Mouse (Mus musculus): ENCODE data around the gene 7530416G11Rik. TPM values are rescaled to one million over a fixed set of nuclear protein-coding genes. Genes with fewer than 3 reads are reported as not detected.

The 7530416G11Rik gene
- polyA plus RNA-seq, 1 experiment, result 0.11 TPM

- Histone ChIP-seq H3K4me1 (ENCODE audit: control insufficient read depth, insufficient read depth, low read length) (no peaks in the 10 kb centered on the region), H3K27me3 (ENCODE audit: control insufficient read depth, insufficient read depth, low read length) (no peaks in the 10 kb centered on the region), H3K27ac (ENCODE audit: control insufficient read depth, insufficient read depth, low read depth, low read length) (no peak overlapping the region), H3K36me3 (ENCODE audit: control insufficient read depth, insufficient read depth, low read length) (peaks cover 2% of the 10 kb centered on the region), H3K4me3 (ENCODE audit: control insufficient read depth, low read depth, low read length) (no peak overlapping the region)
- TF ChIP-seq CTCF (IDR thresholded peaks at IDR 0.05; ENCODE audit: control insufficient read depth, insufficient read depth, insufficient replicate concordance, low read depth, low read length) (no peak), POLR2A (IDR thresholded peaks at IDR 0.05; ENCODE audit: control insufficient read depth, low read depth, low read length) (no peak)
Observed at GRCm38 (mm10) chr15:85464823-85465565, 38.0 kb downstream of the 7530416G11Rik start.

- Histone ChIP-seq H3K27me3 (ENCODE audit: control insufficient read depth, insufficient read depth, low read length) (no peaks in the 10 kb centered on the region), H3K4me1 (ENCODE audit: control insufficient read depth, insufficient read depth, low read length) (no peaks in the 10 kb centered on the region), H3K27ac (ENCODE audit: control insufficient read depth, insufficient read depth, low read depth, low read length) (no peak overlapping the region), H3K4me3 (ENCODE audit: control insufficient read depth, low read depth, low read length) (no peak overlapping the region), H3K36me3 (ENCODE audit: control insufficient read depth, insufficient read depth, low read length) (peaks cover 2% of the 10 kb centered on the region)
- TF ChIP-seq CTCF (IDR thresholded peaks at IDR 0.05; ENCODE audit: control insufficient read depth, insufficient read depth, insufficient replicate concordance, low read depth, low read length) (no peak), POLR2A (IDR thresholded peaks at IDR 0.05; ENCODE audit: control insufficient read depth, low read depth, low read length) (no peak)
Observed at GRCm38 (mm10) chr15:85464190-85464589, 38.8 kb downstream of the 7530416G11Rik start.

- Histone ChIP-seq H3K36me3 (ENCODE audit: control insufficient read depth, insufficient read depth, low read length) (peaks cover 2% of the 10 kb centered on the region), H3K4me3 (ENCODE audit: control insufficient read depth, low read depth, low read length) (no peak overlapping the region), H3K27ac (ENCODE audit: control insufficient read depth, insufficient read depth, low read depth, low read length) (no peak overlapping the region), H3K4me1 (ENCODE audit: control insufficient read depth, insufficient read depth, low read length) (no peaks in the 10 kb centered on the region), H3K27me3 (ENCODE audit: control insufficient read depth, insufficient read depth, low read length) (no peaks in the 10 kb centered on the region)
- no peak for TF ChIP-seq CTCF (IDR thresholded peaks at IDR 0.05; ENCODE audit: control insufficient read depth, insufficient read depth, insufficient replicate concordance, low read depth, low read length)
- no peak for TF ChIP-seq POLR2A (IDR thresholded peaks at IDR 0.05; ENCODE audit: control insufficient read depth, low read depth, low read length)
Observed at GRCm38 (mm10) chr15:85463027-85463790, 39.8 kb downstream of the 7530416G11Rik start.

GRCm38 (mm10) chr15:85462138-85462537 lies 40.9 kb downstream of the 7530416G11Rik start:
- TF ChIP-seq CTCF (IDR thresholded peaks at IDR 0.05; ENCODE audit: control insufficient read depth, insufficient read depth, insufficient replicate concordance, low read depth, low read length) (no peak), POLR2A (IDR thresholded peaks at IDR 0.05; ENCODE audit: control insufficient read depth, low read depth, low read length) (no peak)
- no peak overlapping the region for H3K27ac ChIP-seq (ENCODE audit: control insufficient read depth, insufficient read depth, low read depth, low read length)
- no peaks in the 10 kb centered on the region for H3K4me1 ChIP-seq (ENCODE audit: control insufficient read depth, insufficient read depth, low read length)
- no peaks in the 10 kb centered on the region for H3K27me3 ChIP-seq (ENCODE audit: control insufficient read depth, insufficient read depth, low read length)
- H3K4me3 ChIP-seq (ENCODE audit: control insufficient read depth, low read depth, low read length), result no peak overlapping the region
- H3K36me3 ChIP-seq (ENCODE audit: control insufficient read depth, insufficient read depth, low read length), result peaks cover 4% of the 10 kb centered on the region

GRCm38 (mm10) chr15:85461541-85461940 lies 41.5 kb downstream of the 7530416G11Rik start:
- peaks cover 4% of the 10 kb centered on the region for H3K36me3 ChIP-seq (ENCODE audit: control insufficient read depth, insufficient read depth, low read length)
- H3K27me3 ChIP-seq (ENCODE audit: control insufficient read depth, insufficient read depth, low read length), result no peaks in the 10 kb centered on the region
- TF ChIP-seq POLR2A (IDR thresholded peaks at IDR 0.05; ENCODE audit: control insufficient read depth, low read depth, low read length), result no peak
- no peak for TF ChIP-seq CTCF (IDR thresholded peaks at IDR 0.05; ENCODE audit: control insufficient read depth, insufficient read depth, insufficient replicate concordance, low read depth, low read length)
- no peaks in the 10 kb centered on the region for H3K4me1 ChIP-seq (ENCODE audit: control insufficient read depth, insufficient read depth, low read length)
- no peak overlapping the region for H3K27ac ChIP-seq (ENCODE audit: control insufficient read depth, insufficient read depth, low read depth, low read length)
- H3K4me3 ChIP-seq (ENCODE audit: control insufficient read depth, low read depth, low read length), result no peak overlapping the region

- TF ChIP-seq CTCF (IDR thresholded peaks at IDR 0.05; ENCODE audit: control insufficient read depth, insufficient read depth, insufficient replicate concordance, low read depth, low read length), result no peak
- no peak for TF ChIP-seq POLR2A (IDR thresholded peaks at IDR 0.05; ENCODE audit: control insufficient read depth, low read depth, low read length)
- no peak overlapping the region for H3K4me3 ChIP-seq (ENCODE audit: control insufficient read depth, low read depth, low read length)
- no peak overlapping the region for H3K27ac ChIP-seq (ENCODE audit: control insufficient read depth, insufficient read depth, low read depth, low read length)
- H3K27me3 ChIP-seq (ENCODE audit: control insufficient read depth, insufficient read depth, low read length), result no peaks in the 10 kb centered on the region
- peaks cover 1% of the 10 kb centered on the region for H3K36me3 ChIP-seq (ENCODE audit: control insufficient read depth, insufficient read depth, low read length)
- no peaks in the 10 kb centered on the region for H3K4me1 ChIP-seq (ENCODE audit: control insufficient read depth, insufficient read depth, low read length)
Observed at GRCm38 (mm10) chr15:85458631-85459082, 44.4 kb downstream of the 7530416G11Rik start.

DNA sequence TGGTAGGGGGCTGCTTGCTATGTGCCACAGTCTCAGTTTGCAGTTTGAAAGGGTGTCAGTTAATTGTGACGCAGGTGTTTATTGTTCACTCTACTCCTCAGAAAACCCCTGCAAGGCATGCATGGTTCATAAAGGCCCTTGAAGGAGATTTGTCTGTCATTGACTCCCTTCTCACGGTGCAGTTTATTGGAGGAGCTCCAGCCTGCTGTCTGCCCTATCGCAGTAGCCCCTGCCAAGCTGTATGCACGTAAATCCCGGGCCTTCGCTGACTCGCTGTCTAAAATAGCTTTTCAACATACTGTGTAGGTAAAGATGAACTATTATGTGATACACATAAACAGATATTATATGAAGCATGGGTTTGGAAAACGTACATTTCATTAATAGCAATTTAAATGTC lies 45.2 kb downstream of the 7530416G11Rik start:
- no peaks in the 10 kb centered on the region for H3K4me1 ChIP-seq (ENCODE audit: control insufficient read depth, insufficient read depth, low read length)
- no peaks in the 10 kb centered on the region for H3K27me3 ChIP-seq (ENCODE audit: control insufficient read depth, insufficient read depth, low read length)
- TF ChIP-seq POLR2A (IDR thresholded peaks at IDR 0.05; ENCODE audit: control insufficient read depth, low read depth, low read length) (no peak), CTCF (IDR thresholded peaks at IDR 0.05; ENCODE audit: control insufficient read depth, insufficient read depth, insufficient replicate concordance, low read depth, low read length) (no peak)
- no peak overlapping the region for H3K27ac ChIP-seq (ENCODE audit: control insufficient read depth, insufficient read depth, low read depth, low read length)
- no peak overlapping the region for H3K4me3 ChIP-seq (ENCODE audit: control insufficient read depth, low read depth, low read length)
- peaks cover 1% of the 10 kb centered on the region; the same call in 1 of the 2 replicates for H3K36me3 ChIP-seq (ENCODE audit: control insufficient read depth, insufficient read depth, low read length)

Measured in testis, adult 2 months (tissue).